Mouse (Mus musculus) ovary, adult 10 weeks (tissue): ENCODE data around the gene Khnyn. TPM values are rescaled to one million over a fixed set of nuclear protein-coding genes. Genes with fewer than 3 reads are reported as not detected.

Source experiments
- polyA plus RNA-seq: library from polyadenylated mRNA; stranded (reverse); fragments of 350-450 nt; fragmentation: Illumina TruSeq; extraction: RNeasy Lipid Tissue Mini Kit (QIAGEN cat#74804); gene quantifications from one replicate; pipeline ENCODE4 v1.2.3, GENCODE M21; 2014

The Khnyn gene
- polyA plus RNA-seq = 13.0 TPM

GRCm38 (mm10) chr14:55884713-55885113, at the start of gene Khnyn:
Khnyn (plus strand) TSS chr14:55884947.

GRCm38 (mm10) chr14:55853621-55854285, 31.0 kb upstream of the Khnyn start, which contains the start of gene Nynrin:
Nynrin (plus strand) TSS chr14:55854010.

GRCm38 (mm10) chr14:55884166-55884565, 581 bp upstream of the Khnyn start, which contains the start of gene Cbln3:
Cbln3 (minus strand) TSS chr14:55884392.

GRCm38 (mm10) chr14:55899701-55900413, 15.1 kb downstream of the Khnyn start, which contains the start of gene Sdr39u1:
Sdr39u1 (minus strand) TSS chr14:55900293.

GRCm38 (mm10) chr14:55944575-55944974, 59.8 kb downstream of the Khnyn start, which contains the start of gene Cma1:
Cma1 (minus strand) TSS chr14:55944675.

Other genes starting within 250 kb of the Khnyn start
- gene Ipo4, start 249.0 kb upstream of the Khnyn start, polyA plus RNA-seq = 11.5 TPM
- gene Gm49378, start 247.1 kb upstream of the Khnyn start, polyA plus RNA-seq = 0.60 TPM
- gene Tm9sf1, start 241.1 kb upstream of the Khnyn start, polyA plus RNA-seq = 44.3 TPM
- gene Tssk4, start 234.8 kb upstream of the Khnyn start, polyA plus RNA-seq = not detected
- gene Mdp1, start 224.4 kb upstream of the Khnyn start, polyA plus RNA-seq = 13.6 TPM
- 28.1 TPM for gene Gmpr2, start 213.0 kb upstream of the Khnyn start, polyA plus RNA-seq
- 46.6 TPM for gene Nedd8, start 212.8 kb upstream of the Khnyn start, polyA plus RNA-seq
- 11.2 TPM for gene Tinf2, start 203.1 kb upstream of the Khnyn start, polyA plus RNA-seq
- not detected for gene Tgm1, start 171.0 kb upstream of the Khnyn start, polyA plus RNA-seq
- 0.40 TPM for gene Rabggta, start 162.7 kb upstream of the Khnyn start, polyA plus RNA-seq
- 8.2 TPM for gene Dhrs1, start 139.3 kb upstream of the Khnyn start, polyA plus RNA-seq
- gene Nop9, start 139.3 kb upstream of the Khnyn start, polyA plus RNA-seq = 6.1 TPM
- gene Cideb, start 126.5 kb upstream of the Khnyn start, polyA plus RNA-seq = not detected
- gene Ltb4r2, start 123.5 kb upstream of the Khnyn start, polyA plus RNA-seq = not detected
- not detected for gene Ltb4r1, start 119.0 kb upstream of the Khnyn start, polyA plus RNA-seq
- not detected for gene Adcy4, start 100.9 kb upstream of the Khnyn start, polyA plus RNA-seq
- gene Ripk3, start 96.1 kb upstream of the Khnyn start, polyA plus RNA-seq = not detected
- 3.0 TPM for gene Nfatc4, start 61.8 kb upstream of the Khnyn start, polyA plus RNA-seq
- gene Nynrin, start 30.9 kb upstream of the Khnyn start, polyA plus RNA-seq = 1.1 TPM
- gene Cbln3, start 555 bp upstream of the Khnyn start, polyA plus RNA-seq = 0.14 TPM
- gene Sdr39u1, start 15.3 kb downstream of the Khnyn start, polyA plus RNA-seq = 8.0 TPM
- gene Cma1, start 59.7 kb downstream of the Khnyn start, polyA plus RNA-seq = 2.9 TPM
- gene Cma2, start 66.0 kb downstream of the Khnyn start, polyA plus RNA-seq = not detected
- gene Mcpt1, start 133.0 kb downstream of the Khnyn start, polyA plus RNA-seq = not detected
- not detected for gene Mcpt9, start 145.5 kb downstream of the Khnyn start, polyA plus RNA-seq
- gene Mcpt2, start 157.1 kb downstream of the Khnyn start, polyA plus RNA-seq = not detected
- 5.9 TPM for gene Mcpt4, start 177.4 kb downstream of the Khnyn start, polyA plus RNA-seq
- not detected for gene Mcpt8, start 200.3 kb downstream of the Khnyn start, polyA plus RNA-seq
- gene Ctsg, start 217.6 kb downstream of the Khnyn start, polyA plus RNA-seq = not detected
- gene Gzme, start 235.7 kb downstream of the Khnyn start, polyA plus RNA-seq = not detected
- gene Gzmd, start 247.7 kb downstream of the Khnyn start, polyA plus RNA-seq = not detected